Mouse (Mus musculus): ENCODE data around the gene Col15a1. TPM values are rescaled to one million over a fixed set of nuclear protein-coding genes. Genes with fewer than 3 reads are reported as not detected.

Gene Col15a1
- total RNA-seq, 2 experiments from 2014 or later: 21.8 to 25.9 TPM

- no peak for DNase-seq (ENCODE audit: low spot score)
These were observed 21.0 kb downstream of the Col15a1 start for GRCm38 (mm10) chr4:47228945-47229344.

GRCm38 (mm10) chr4:47230498-47230897 is 22.5 kb downstream of the Col15a1 start:
- DNase-seq (ENCODE audit: low spot score): no peak

- no peak for DNase-seq (ENCODE audit: low spot score)
These were observed 23.4 kb downstream of the Col15a1 start for GRCm38 (mm10) chr4:47231322-47231721.

GRCm38 (mm10) chr4:47233192-47233835 is 25.4 kb downstream of the Col15a1 start:
- DNase-seq (ENCODE audit: low spot score): peak; percentile 65

GRCm38 (mm10) chr4:47234667-47235267 is 26.8 kb downstream of the Col15a1 start:
- DNase-seq (ENCODE audit: low spot score): peak; percentile 85

- no peak for DNase-seq (ENCODE audit: low spot score)
These were observed 27.4 kb downstream of the Col15a1 start for GRCm38 (mm10) chr4:47235312-47235711.

- no peak for DNase-seq (ENCODE audit: low spot score)
These were observed 28.1 kb downstream of the Col15a1 start for GRCm38 (mm10) chr4:47236104-47236503.

GRCm38 (mm10) chr4:47237220-47237619 is 29.3 kb downstream of the Col15a1 start:
- peak; percentile 64 for DNase-seq (ENCODE audit: low spot score)

- DNase-seq (ENCODE audit: low spot score): no peak
These were observed 31.2 kb downstream of the Col15a1 start for GRCm38 (mm10) chr4:47239114-47239513.

- no peak for DNase-seq (ENCODE audit: low spot score)
These were observed 32.9 kb downstream of the Col15a1 start for GRCm38 (mm10) chr4:47240901-47241300.

- DNase-seq (ENCODE audit: low spot score): no peak
These were observed 34.2 kb downstream of the Col15a1 start for GRCm38 (mm10) chr4:47242127-47242526.

GRCm38 (mm10) chr4:47244651-47245050 is 36.7 kb downstream of the Col15a1 start:
- no peak for DNase-seq (ENCODE audit: low spot score)

- DNase-seq (ENCODE audit: low spot score): no peak
These were observed 37.7 kb downstream of the Col15a1 start for GRCm38 (mm10) chr4:47245621-47246020.

- DNase-seq (ENCODE audit: low spot score): no peak
These were observed 38.9 kb downstream of the Col15a1 start for GRCm38 (mm10) chr4:47246811-47247210.

GRCm38 (mm10) chr4:47247574-47247973 is 39.6 kb downstream of the Col15a1 start:
- DNase-seq (ENCODE audit: low spot score): no peak

- DNase-seq (ENCODE audit: low spot score): no peak
These were observed 41.2 kb downstream of the Col15a1 start for GRCm38 (mm10) chr4:47249193-47249592.

GRCm38 (mm10) chr4:47251069-47251468 is 43.1 kb downstream of the Col15a1 start:
- DNase-seq (ENCODE audit: low spot score): peak; percentile 86

GRCm38 (mm10) chr4:47251693-47252435 is 43.9 kb downstream of the Col15a1 start:
- peak; percentile 58 for DNase-seq (ENCODE audit: low spot score)

- DNase-seq (ENCODE audit: low spot score): no peak
These were observed 44.7 kb downstream of the Col15a1 start for GRCm38 (mm10) chr4:47252627-47253026.

- DNase-seq (ENCODE audit: low spot score): peak; percentile 82
These were observed 47.7 kb downstream of the Col15a1 start for GRCm38 (mm10) chr4:47255641-47256040.

- DNase-seq (ENCODE audit: low spot score): no peak
These were observed 50.2 kb downstream of the Col15a1 start for GRCm38 (mm10) chr4:47258201-47258600.

- no peak for DNase-seq (ENCODE audit: low spot score)
These were observed 53.1 kb downstream of the Col15a1 start for GRCm38 (mm10) chr4:47261049-47261448.

- no peak for DNase-seq (ENCODE audit: low spot score)
These were observed 54.0 kb downstream of the Col15a1 start for GRCm38 (mm10) chr4:47261919-47262318.
